Mouse (Mus musculus) MEL (cell line): ENCODE data around the gene Chil1.

ENCODE experiments used
- CTCF ChIP-seq, 3 experiments: IDR thresholded peaks in 2 of 3; conservative IDR thresholded peaks in 1 of 3; 2 replicates each; pipeline ENCODE4 v1.5.1; 2011 to 2012; ENCODE audit warnings: low read length in 3 of 3, low read depth in 2 of 3, mild to moderate bottlenecking in 2 of 3, improper control_type of control experiment in 1 of 3, inconsistent platforms in 1 of 3, mixed read lengths in 1 of 3, moderate library complexity in 1 of 3; ENCODE audit not compliant: control insufficient read depth in 1 of 3, insufficient read depth in 1 of 3, poor library complexity in 1 of 3, severe bottlenecking in 1 of 3
- E2F4 ChIP-seq: IDR thresholded peaks from 2 replicates; pipeline ENCODE4 v1.6.1; 2011; ENCODE audit warnings: low read depth, low read length, improper control_type of control experiment, borderline replicate concordance
- HCFC1 ChIP-seq: IDR thresholded peaks from 2 replicates; pipeline ENCODE4 v1.6.1; 2012; ENCODE audit warnings: low read depth, mild to moderate bottlenecking, inconsistent platforms, low read length, improper control_type of control experiment, moderate library complexity
- MAFK ChIP-seq: IDR thresholded peaks from 2 replicates; pipeline ENCODE4 v1.6.1; 2011; ENCODE audit warnings: low read depth, mild to moderate bottlenecking, low read length, improper control_type of control experiment, borderline replicate concordance
- POLR2A ChIP-seq, 2 experiments: IDR thresholded peaks; 2 replicates each; pipeline ENCODE4 v1.6.1; 2011 to 2012; ENCODE audit warnings: low read length in 2 of 2, mild to moderate bottlenecking in 2 of 2, control low read depth in 1 of 2, improper control_type of control experiment in 1 of 2, low read depth in 1 of 2, moderate library complexity in 1 of 2; ENCODE audit not compliant: control insufficient read depth in 1 of 2, insufficient read depth in 1 of 2, poor library complexity in 1 of 2
- ZKSCAN1 ChIP-seq: IDR thresholded peaks from 2 replicates; pipeline ENCODE4 v1.6.1; 2012; ENCODE audit warnings: low read depth, mild to moderate bottlenecking, inconsistent platforms, low read length, improper control_type of control experiment, moderate library complexity

DNA sequence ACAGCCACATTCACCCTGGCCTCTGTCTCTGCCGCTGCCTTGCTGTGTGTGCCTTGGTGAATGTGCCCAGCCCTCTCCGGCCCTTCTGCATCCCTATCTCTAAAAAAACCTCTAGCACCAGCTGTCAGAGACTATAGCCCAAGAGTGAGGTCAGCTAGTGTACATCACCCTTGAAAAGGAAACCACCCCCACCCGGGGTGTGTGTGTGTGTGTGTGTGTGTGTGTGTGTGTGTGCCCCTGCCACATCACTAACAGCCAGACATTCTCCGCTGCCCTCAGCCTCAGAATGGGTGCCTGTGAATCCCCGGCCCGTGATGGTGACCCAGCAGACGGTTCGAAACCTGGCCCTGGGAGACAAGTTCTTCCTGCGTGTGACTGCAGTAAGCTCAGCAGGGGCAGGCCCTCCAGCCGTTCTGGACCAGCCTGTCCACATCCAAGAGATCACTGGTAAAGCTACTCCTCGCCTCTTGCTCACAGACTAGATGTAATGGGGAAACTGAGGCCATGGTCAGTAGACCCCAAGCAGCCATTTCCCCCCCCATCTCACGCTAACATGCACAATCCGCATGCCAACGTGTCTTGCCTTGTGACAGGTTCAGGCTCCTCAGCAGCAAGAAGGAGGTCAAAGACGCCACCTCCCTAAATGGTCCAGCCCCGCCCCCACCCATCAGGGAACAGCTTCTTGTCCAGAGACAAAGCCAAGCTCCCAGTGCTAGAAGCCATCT lies 12.5 kb downstream of the Chil1 start:
- no peak for TF ChIP-seq CTCF (IDR thresholded peaks at IDR 0.05 in 2 of 3, conservative IDR thresholded peaks at IDR 0.05 in 1 of 3; ENCODE audit: control insufficient read depth in 1 of 3, insufficient read depth in 1 of 3, low read depth in 2 of 3, low read length in 3 of 3, poor library complexity in 1 of 3, severe bottlenecking in 1 of 3)
- no peak for TF ChIP-seq ZKSCAN1
- TF ChIP-seq E2F4: no peak
- no peak for TF ChIP-seq HCFC1
- TF ChIP-seq POLR2A (IDR thresholded peaks at IDR 0.05; ENCODE audit: control insufficient read depth in 1 of 2, insufficient read depth in 1 of 2, low read depth in 1 of 2, low read length in 2 of 2, poor library complexity in 1 of 2): no peak
- no peak for TF ChIP-seq MAFK
